Mouse (Mus musculus): ENCODE measurements around the gene Scarf1.

DNA sequence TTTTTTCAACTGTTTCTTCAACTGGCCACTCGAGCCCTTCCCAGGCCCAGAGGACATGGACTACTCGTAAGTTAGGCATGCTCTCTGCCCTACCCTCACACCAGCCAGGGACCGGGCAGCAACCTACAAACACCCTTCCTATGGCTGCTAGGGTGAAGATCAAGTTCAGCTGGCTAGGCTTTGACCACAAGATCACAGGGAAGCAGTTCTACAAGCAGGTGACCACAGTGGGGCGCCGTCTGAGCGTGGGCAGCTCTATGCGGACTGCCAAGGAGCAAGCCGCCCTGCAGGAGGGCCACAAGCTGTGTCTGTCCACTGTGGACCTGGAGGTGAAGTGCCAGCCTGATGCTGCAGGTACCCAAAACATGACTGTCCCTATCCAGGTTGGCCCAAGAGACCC is 49.5 kb downstream of the Scarf1 start:
- TF ChIP-seq CTCF (IDR thresholded peaks at IDR 0.05; ENCODE audit: borderline replicate concordance, extremely low read depth, insufficient read depth, insufficient read length) (no peak), POLR2A (IDR thresholded peaks at IDR 0.05; ENCODE audit: borderline replicate concordance, extremely low read depth, insufficient read depth, insufficient read length, poor library complexity, severe bottlenecking) (no peak)

Data from brain, embryonic 14.5 days (tissue).